ENCODE assay signal across 18 mouse cellular contexts in the genomic region with DNA sequence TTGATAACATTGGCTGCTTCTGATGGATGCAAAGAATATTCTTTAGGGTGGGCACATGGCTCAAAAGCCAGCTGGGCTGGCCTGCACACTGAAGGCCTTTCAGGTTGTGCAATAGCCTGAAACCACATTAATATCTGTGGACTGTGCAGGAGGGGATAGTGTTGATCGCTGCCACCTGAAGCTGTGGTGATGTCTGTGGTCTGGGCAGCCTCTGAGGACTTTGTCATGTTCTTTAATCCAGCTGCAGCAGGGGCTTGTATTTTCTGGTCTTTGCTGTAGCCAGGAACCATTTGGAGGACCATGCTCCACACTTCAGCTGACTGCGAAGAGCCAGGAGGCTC.
"Had no signal": no experiment of that assay in that cellular context is flagged by ENCODE, and none has a peak within 500 bp of the region (broad histone marks: within the 10 kb centered on the region; RNA-seq: fewer than 3 reads in every experiment).

No protein-coding gene starts in this region.

- H3K4me1 ChIP-seq: kidney, embryonic 15.5 days; limb, embryonic 12.5 days; midbrain, embryonic 12.5 days; neural tube, embryonic 13.5 days; stomach, embryonic 15.5 days had no signal

- H3K4me3 ChIP-seq: kidney, embryonic 15.5 days; limb, embryonic 12.5 days; midbrain, embryonic 12.5 days; neural tube, embryonic 13.5 days; stomach, embryonic 15.5 days had no signal

- H3K9me3 ChIP-seq: kidney, embryonic 15.5 days; limb, embryonic 12.5 days; midbrain, embryonic 12.5 days; neural tube, embryonic 13.5 days; stomach, embryonic 15.5 days had no signal

- DNase-seq: kidney, adult 2 months; kidney, postnatal 14 days; layer of hippocampus, adult 9-11 months; layer of hippocampus, postnatal 36 days; liver; lung, adult 2 months; lung, postnatal 10 days; lung, postnatal 4 days; right cerebral cortex, postnatal 14 days; thymus, adult 2 months; thymus, postnatal 25 days had no signal

- H3K4me2 ChIP-seq: kidney, embryonic 15.5 days; limb, embryonic 12.5 days; midbrain, embryonic 12.5 days; neural tube, embryonic 13.5 days; stomach, embryonic 15.5 days had no signal

- ATAC-seq: midbrain, embryonic 16.5 days had no signal

- H3K36me3 ChIP-seq: kidney, embryonic 15.5 days; limb, embryonic 12.5 days; midbrain, embryonic 12.5 days; neural tube, embryonic 13.5 days; stomach, embryonic 15.5 days had no signal

- H3K9ac ChIP-seq: kidney, embryonic 15.5 days; limb, embryonic 12.5 days; liver, embryonic 14.5 days; midbrain, embryonic 12.5 days; neural tube, embryonic 13.5 days; stomach, embryonic 15.5 days had no signal

- H3K27me3 ChIP-seq: kidney, embryonic 15.5 days; limb, embryonic 12.5 days; midbrain, embryonic 12.5 days; neural tube, embryonic 13.5 days; stomach, embryonic 15.5 days had no signal

- H3K27ac ChIP-seq: kidney, embryonic 15.5 days; limb, embryonic 12.5 days; liver, embryonic 14.5 days; midbrain, embryonic 12.5 days; neural tube, embryonic 13.5 days; stomach, embryonic 15.5 days had no signal
